Mouse (Mus musculus): ENCODE data around the gene Dnaja2. TPM values are rescaled to one million over a fixed set of nuclear protein-coding genes. Genes with fewer than 3 reads are reported as not detected.

Gene Dnaja2
- total RNA-seq, 2 experiments from 2014 or later = 158 to 169 TPM

GRCm38 (mm10) chr8:85556986-85557600 is 1.9 kb upstream of the Dnaja2 start:
- no peak for DNase-seq
- intact Hi-C loops (cut with DNase I) = no loop called here

- intact Hi-C loops (cut with DNase I) = no loop called here
- no peak for DNase-seq
Measured at GRCm38 (mm10) chr8:85554391-85555180, 558 bp downstream of the Dnaja2 start.

GRCm38 (mm10) chr8:85551934-85552333 is 3.2 kb downstream of the Dnaja2 start:
- DNase-seq = no peak
- intact Hi-C loops (cut with DNase I) = no loop called here

- no peak for DNase-seq
- intact Hi-C loops (cut with DNase I) = no loop called here
Measured at GRCm38 (mm10) chr8:85536332-85536731, 18.8 kb downstream of the Dnaja2 start.

- DNase-seq = no peak
Measured at GRCm38 (mm10) chr8:85534163-85534562, 21.0 kb downstream of the Dnaja2 start.

GRCm38 (mm10) chr8:85533434-85533833 is 21.7 kb downstream of the Dnaja2 start:
- intact Hi-C loops (cut with DNase I) = no loop called here

More at GRCm38 (mm10) chr8:85534163-85534562, 21.0 kb downstream of the Dnaja2 start:
- intact Hi-C loops (cut with DNase I) = no loop called here

GRCm38 (mm10) chr8:85532843-85533242 is 22.3 kb downstream of the Dnaja2 start:
- no peak for DNase-seq
- intact Hi-C loops (cut with DNase I) = no loop called here

More at GRCm38 (mm10) chr8:85533434-85533833, 21.7 kb downstream of the Dnaja2 start:
- no peak for DNase-seq

- intact Hi-C loops (cut with DNase I) = no loop called here
- no peak for DNase-seq
Measured at GRCm38 (mm10) chr8:85531471-85531870, 23.7 kb downstream of the Dnaja2 start.

- intact Hi-C loops (cut with DNase I) = no loop called here
- no peak for DNase-seq
Measured at GRCm38 (mm10) chr8:85530717-85531116, 24.4 kb downstream of the Dnaja2 start.

- DNase-seq = no peak
- intact Hi-C loops (cut with DNase I) = no loop called here
Measured at GRCm38 (mm10) chr8:85528959-85529358, 26.2 kb downstream of the Dnaja2 start.

GRCm38 (mm10) chr8:85526105-85526504 is 29.0 kb downstream of the Dnaja2 start:
- DNase-seq = peak; percentile 64
- intact Hi-C loops (cut with DNase I) = no loop called here

- no peak for DNase-seq
- intact Hi-C loops (cut with DNase I) = loop anchor here (2.0 kb wide), 1 partner anchor 69 kb away; no protein-coding TSS in a partner anchor
Measured at GRCm38 (mm10) chr8:85524086-85524485, 31.1 kb downstream of the Dnaja2 start.

GRCm38 (mm10) chr8:85521332-85521731 is 33.8 kb downstream of the Dnaja2 start:
- intact Hi-C loops (cut with DNase I) = no loop called here
- DNase-seq = no peak

GRCm38 (mm10) chr8:85520586-85520985 is 34.6 kb downstream of the Dnaja2 start:
- DNase-seq = no peak
- intact Hi-C loops (cut with DNase I) = no loop called here

- no peak for DNase-seq
- intact Hi-C loops (cut with DNase I) = no loop called here
Measured at GRCm38 (mm10) chr8:85517956-85518355, 37.2 kb downstream of the Dnaja2 start.

GRCm38 (mm10) chr8:85517336-85517735 is 37.8 kb downstream of the Dnaja2 start:
- no peak for DNase-seq
- intact Hi-C loops (cut with DNase I) = no loop called here

GRCm38 (mm10) chr8:85515391-85515790 is 39.8 kb downstream of the Dnaja2 start:
- intact Hi-C loops (cut with DNase I) = no loop called here
- no peak for DNase-seq

- DNase-seq = no peak
- intact Hi-C loops (cut with DNase I) = no loop called here
Measured at GRCm38 (mm10) chr8:85513283-85513682, 41.9 kb downstream of the Dnaja2 start.

- intact Hi-C loops (cut with DNase I) = no loop called here
- no peak for DNase-seq
Measured at GRCm38 (mm10) chr8:85512234-85512633, 42.9 kb downstream of the Dnaja2 start.

GRCm38 (mm10) chr8:85508661-85509060 is 46.5 kb downstream of the Dnaja2 start:
- intact Hi-C loops (cut with DNase I) = no loop called here
- DNase-seq = no peak

GRCm38 (mm10) chr8:85506620-85507019 is 48.5 kb downstream of the Dnaja2 start:
- DNase-seq = no peak
- intact Hi-C loops (cut with DNase I) = no loop called here

GRCm38 (mm10) chr8:85504704-85505103 is 50.4 kb downstream of the Dnaja2 start:
- intact Hi-C loops (cut with DNase I) = no loop called here
- DNase-seq = no peak
